Mouse (Mus musculus) spleen, postnatal 10 days (tissue): Measurements from ENCODE around the gene Cpa5.

Experiments used
- DNase-seq, 2 experiments: peaks; one replicate each; pipeline ENCODE4 v3.0.0; 2021 to 2022; ENCODE audit warnings: low spot score in 2 of 2

Gene Cpa5

GRCm38 (mm10) chr6:30610710-30611109 lies at the start of gene Cpa5:
Gene Cpa5, plus strand, starts transcription at chr6:30611010.
- no peak for DNase-seq

GRCm38 (mm10) chr6:30562132-30562531 lies 48.7 kb upstream of the Cpa5 start:
- DNase-seq = no peak

GRCm38 (mm10) chr6:30563575-30563974 lies 47.2 kb upstream of the Cpa5 start:
- DNase-seq = no peak

DNA sequence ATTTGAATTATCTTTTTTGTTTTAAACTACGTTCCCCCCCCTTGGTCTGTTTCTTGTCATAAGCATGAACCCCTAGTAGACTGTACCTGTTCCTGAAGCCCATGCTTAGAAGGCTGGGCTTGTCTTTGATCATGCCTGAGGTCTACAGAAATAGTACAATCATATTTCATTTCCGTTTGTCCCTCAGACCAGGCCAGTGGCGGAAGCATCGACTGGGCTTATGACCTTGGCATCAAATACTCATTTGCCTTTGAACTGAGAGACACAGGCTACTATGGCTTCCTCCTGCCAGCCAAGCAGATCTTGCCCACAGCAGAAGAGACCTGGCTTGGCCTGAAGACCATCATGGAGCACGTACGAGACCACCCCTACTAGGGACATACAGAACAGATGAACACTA lies 46.8 kb upstream of the Cpa5 start:
- no peak for DNase-seq

DNA sequence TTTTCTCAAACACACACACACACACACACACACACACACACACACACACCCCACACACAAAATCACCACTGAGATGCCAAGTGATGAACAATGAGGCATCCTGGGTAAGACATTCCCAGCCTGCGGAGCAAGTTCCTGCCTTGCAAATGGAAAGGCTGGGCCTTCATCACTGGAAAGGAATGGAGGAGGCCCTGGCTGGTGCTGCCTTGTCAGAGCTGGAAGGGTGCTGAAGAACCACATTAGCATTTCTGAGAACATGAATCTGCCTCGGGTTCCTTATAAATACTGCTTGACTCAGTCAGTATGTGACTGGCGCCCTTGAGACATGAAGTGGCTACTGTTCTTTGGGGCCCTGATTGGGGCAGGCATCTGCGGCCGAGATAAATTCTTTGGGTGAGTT lies 42.7 kb upstream of the Cpa5 start, which contains the start of gene Cpa4:
Gene Cpa4, plus strand, starts transcription at position 301 of the 400 bp plus-strand sequence.
- DNase-seq = no peak

DNA sequence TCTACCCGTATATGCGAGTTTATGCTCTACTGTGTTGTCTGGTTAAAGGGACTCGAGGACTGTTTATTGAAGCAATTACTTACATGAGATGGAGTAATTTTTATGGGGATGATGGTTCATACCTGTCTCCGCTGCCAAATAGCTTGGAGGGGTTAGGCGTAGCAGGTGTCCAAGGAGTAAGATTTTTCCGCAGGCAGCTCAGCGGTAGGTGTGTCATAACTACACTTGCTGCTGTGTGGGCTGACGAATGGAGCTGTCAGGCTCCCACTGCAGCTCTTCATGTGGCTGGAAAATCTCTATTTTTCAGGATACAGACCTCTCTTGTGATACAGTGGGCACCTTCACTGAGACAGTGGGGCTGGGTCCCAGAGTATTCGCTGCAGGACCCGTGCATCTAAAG lies 41.5 kb upstream of the Cpa5 start:
- DNase-seq = no peak

GRCm38 (mm10) chr6:30570012-30570411 lies 40.8 kb upstream of the Cpa5 start:
- no peak for DNase-seq

DNA sequence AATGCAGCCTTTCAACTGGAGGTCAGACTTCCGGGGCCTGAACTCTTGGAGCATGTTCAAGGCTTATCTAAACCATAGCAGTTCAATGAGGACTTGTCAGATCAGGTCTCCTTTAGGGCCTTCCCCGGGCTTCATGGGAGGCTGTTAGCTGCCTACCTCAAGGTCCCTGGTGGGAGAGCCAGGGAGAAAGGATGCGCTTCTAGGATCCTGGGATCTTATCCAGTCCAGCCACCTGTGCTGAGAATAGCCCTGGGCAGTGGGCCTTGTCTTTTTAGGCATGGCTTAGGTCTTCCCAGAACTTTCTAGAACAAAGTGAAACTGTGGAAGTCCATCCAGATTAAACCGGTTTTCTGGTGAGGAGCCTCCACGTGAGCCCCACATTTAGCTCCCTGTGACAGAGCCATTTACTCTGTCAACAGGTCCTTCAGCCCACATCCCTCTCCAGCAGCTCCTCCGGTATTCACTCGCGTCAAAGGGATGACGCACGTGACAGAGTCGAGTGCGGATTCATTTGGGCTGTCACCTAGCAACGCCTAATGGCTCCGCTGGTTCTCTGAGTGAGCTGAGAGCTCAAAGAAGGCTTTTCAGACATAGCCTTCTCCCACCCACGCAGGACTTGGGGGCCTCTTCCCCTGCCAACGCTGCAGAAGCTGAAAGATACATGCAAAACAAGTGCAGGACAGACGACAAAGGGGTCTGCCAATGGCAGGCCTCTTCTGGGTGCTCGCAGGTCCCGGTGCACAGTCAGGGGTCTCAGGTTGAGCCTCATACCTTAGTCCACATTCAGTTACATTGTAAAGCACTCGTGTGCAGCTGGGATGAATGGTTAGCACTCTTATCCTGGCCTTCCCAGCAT lies 38.1 kb upstream of the Cpa5 start:
- no peak for DNase-seq

DNA sequence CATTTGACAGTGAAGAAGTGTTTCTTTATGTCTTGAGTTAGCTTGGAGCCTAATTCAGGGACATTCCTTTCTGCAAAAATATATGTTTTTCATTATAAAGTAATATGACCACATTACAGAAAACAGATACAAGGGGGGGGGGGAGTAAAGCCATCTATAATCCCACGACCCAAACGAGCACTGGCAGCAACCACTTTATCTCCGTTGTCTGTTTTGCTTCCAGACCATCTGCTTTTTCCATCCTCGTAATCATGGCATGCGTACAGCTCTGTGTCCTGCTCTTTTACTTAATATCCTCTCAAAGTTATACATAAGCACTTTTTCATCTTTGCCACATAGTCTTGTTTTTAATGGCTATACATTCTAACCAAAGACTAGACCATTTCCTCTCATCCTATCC lies 37.4 kb upstream of the Cpa5 start:
- DNase-seq = no peak

- DNase-seq = no peak
These were observed 35.9 kb upstream of the Cpa5 start for GRCm38 (mm10) chr6:30574945-30575344.

GRCm38 (mm10) chr6:30576477-30577203 lies 34.2 kb upstream of the Cpa5 start:
- no peak for DNase-seq

DNA sequence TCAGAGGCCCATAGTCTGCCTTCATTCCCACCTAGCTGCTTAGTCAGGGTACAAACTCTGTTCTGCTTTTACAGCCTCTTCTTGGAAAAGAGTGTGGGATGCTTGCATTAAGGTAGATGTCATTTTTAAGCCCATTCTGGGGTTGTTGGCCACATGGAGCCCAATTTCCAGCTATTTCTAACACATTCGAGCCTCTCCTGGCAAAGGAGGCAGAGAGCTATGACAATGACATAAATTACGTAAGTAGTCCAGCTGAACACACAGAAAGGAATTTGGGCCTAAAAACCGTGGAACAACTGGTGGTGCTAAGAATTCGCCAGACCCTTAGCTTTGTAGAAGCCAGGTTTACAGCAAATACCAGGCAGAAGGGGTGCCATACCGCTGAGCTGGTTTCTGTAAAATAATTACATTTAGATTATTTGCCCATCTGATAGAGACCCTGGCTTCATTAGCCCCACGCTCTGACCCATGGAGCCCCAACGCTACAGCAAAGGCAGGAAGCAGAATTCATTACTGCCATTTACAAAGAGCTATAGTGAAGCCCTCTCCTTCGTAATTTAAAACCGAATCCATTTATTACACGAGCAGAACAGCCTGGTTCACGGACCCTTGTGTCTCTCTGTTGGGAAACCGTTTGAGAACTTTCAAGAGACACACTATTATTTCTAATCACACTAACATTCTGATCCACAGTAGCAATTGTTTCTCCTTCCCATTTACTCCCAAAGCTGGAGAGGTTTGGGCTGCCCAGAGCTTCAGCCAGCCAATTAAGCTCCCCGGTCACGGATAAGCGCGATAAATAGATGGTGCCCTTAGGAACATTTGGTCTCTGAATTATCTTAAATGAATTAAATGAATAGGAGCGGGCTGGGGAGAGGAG lies 30.6 kb upstream of the Cpa5 start:
- DNase-seq = no peak

DNA sequence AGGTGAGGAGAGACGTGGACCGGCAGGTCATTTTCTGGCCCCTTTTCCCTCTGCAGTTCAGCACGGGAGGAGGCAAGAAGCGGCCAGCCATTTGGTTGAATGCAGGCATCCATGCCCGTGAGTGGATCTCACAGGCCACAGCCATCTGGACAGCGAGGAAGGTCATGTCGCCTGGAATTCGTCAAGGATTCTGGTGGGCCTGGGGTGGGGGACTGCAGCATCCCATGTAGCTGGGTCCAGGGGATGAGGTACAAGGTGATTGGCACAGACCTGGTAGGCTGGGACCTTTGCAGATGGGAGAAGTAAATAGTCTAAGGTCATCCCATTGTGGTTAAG lies 30.0 kb upstream of the Cpa5 start:
- DNase-seq = no peak

GRCm38 (mm10) chr6:30586886-30587442 lies 23.8 kb upstream of the Cpa5 start:
- DNase-seq = no peak

DNA sequence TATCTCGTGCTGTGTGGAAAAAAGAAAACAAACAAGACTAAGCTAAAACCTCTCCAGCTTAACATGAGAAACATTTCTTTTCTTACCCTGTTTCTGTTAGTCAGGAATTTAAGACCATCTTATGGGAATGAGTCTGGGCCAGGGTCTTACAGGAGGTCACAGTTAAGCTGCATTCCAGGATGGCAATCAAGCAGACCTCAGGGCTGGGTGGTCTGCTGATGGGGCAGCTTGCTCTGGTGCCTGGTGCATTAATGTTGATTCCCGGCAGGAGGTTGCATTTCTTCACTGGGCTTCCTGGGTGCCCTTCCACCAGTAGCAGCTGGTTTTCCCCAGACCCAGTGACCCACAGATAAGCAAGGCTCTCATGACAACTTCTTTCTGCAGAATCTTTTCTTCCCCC lies 21.0 kb upstream of the Cpa5 start:
- no peak for DNase-seq

- DNase-seq = no peak
These were observed 18.9 kb upstream of the Cpa5 start for GRCm38 (mm10) chr6:30591851-30592404.

GRCm38 (mm10) chr6:30592417-30592974 lies 18.3 kb upstream of the Cpa5 start:
- no peak for DNase-seq

DNA sequence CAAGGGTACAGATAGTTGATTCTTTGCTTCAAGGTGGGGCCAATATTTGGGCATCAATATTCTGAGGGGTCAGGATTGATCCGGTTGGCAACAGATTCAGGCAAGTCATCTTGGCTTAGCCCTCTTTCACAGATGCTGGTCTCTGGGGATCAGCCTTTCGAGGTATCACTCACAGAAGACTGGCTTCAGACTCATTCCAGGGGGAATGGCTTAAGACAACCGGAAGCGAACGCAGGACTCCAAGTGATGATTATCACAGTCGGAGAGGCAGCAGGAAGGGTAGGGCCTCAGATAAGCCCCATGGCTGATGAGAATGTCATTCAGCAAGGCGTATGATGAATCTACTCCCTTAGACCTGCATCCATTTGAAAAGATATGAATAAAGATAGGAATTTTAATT lies 16.4 kb upstream of the Cpa5 start:
- DNase-seq = no peak

GRCm38 (mm10) chr6:30596230-30596898 lies 14.4 kb upstream of the Cpa5 start:
- no peak for DNase-seq

GRCm38 (mm10) chr6:30600033-30600432 lies 10.8 kb upstream of the Cpa5 start:
- DNase-seq = no peak

- no peak for DNase-seq
These were observed 9.8 kb upstream of the Cpa5 start for GRCm38 (mm10) chr6:30600995-30601394.
